Mouse (Mus musculus) lung, embryonic 16.5 days (tissue): ENCODE results near the gene Btnl2. TPM values are rescaled to one million over a fixed set of nuclear protein-coding genes. Genes with fewer than 3 reads are reported as not detected.

ENCODE experiments used
- ATAC-seq: fragments of 200-750 bp; cut with Nextera tagmentation; 2 replicates; pipeline ENCODE4 v1.8.0; 2017; ENCODE audit warnings: low read depth, mild to moderate bottlenecking, moderate library complexity
- H3K27ac ChIP-seq: fragments of 300-500 bp; sonication (generic); 2 replicates; pipeline ENCODE4 v1.5.1; 2014; ENCODE audit warnings: mild to moderate bottlenecking, control low read depth, low read length
- H3K27me3 ChIP-seq: fragments of 300-500 bp; sonication (generic); 2 replicates; pipeline ENCODE4 v1.6.1; 2014; ENCODE audit warnings: low read depth, low read length, mixed read lengths; ENCODE audit not compliant: control insufficient read depth, insufficient read depth
- H3K36me3 ChIP-seq: fragments of 300-500 bp; sonication (generic); 2 replicates; pipeline ENCODE4 v1.6.1; 2014; ENCODE audit warnings: low read length; ENCODE audit not compliant: control insufficient read depth, insufficient read depth
- H3K4me1 ChIP-seq: fragments of 300-500 bp; sonication (generic); replicated peaks from 2 replicates; pipeline ENCODE4 v1.6.1; 2014; ENCODE audit warnings: low read length, mixed read lengths; ENCODE audit not compliant: control insufficient read depth, insufficient read depth
- H3K4me2 ChIP-seq: fragments of 300-500 bp; sonication (generic); 2 replicates; pipeline ENCODE4 v1.6.1; 2014; ENCODE audit warnings: low read depth, low read length, control low read depth
- H3K4me3 ChIP-seq: fragments of 300-500 bp; sonication (generic); 2 replicates; pipeline ENCODE4 v1.5.1; 2014; ENCODE audit warnings: mild to moderate bottlenecking, low read length, control low read depth
- H3K9ac ChIP-seq: fragments of 300-500 bp; sonication (generic); 2 replicates; pipeline ENCODE4 v1.6.1; 2014; ENCODE audit warnings: low read length, control low read depth
- H3K9me3 ChIP-seq: fragments of 300-500 bp; sonication (generic); 2 replicates; pipeline ENCODE4 v1.6.1; 2016; ENCODE audit warnings: low read length; ENCODE audit not compliant: control insufficient read depth
- WGBS: fragments of 180-500 bp; shearing (Covaris S2); extraction: QIAGEN DNeasy Blood & Tissue Kit; methylation state at CpG from one replicate; pipeline ENCODE4 v1.1.7; 2014; 5-methylcytosine and 5-hydroxymethylcytosine counted together
- polyA plus RNA-seq: library from polyadenylated mRNA; unstranded; fragments of >200 nt; fragmentation: Nextera tagmentation; extraction: Ambion mirVana; gene quantifications from 2 replicates; pipeline ENCODE4 v1.2.1, GENCODE M21; 2015

Btnl2 gene
- polyA plus RNA-seq, 1 experiment from 2014 or later = 0.09 TPM

GRCm38 (mm10) chr17:34365031-34365430 is 10.4 kb downstream of the Btnl2 start:
- no peak for ATAC-seq
- WGBS = 69% methylated on average over 10 of the region's 10 CpGs

GRCm38 (mm10) chr17:34370563-34370962 is 15.9 kb downstream of the Btnl2 start:
- no peak overlapping the region for H3K4me3 ChIP-seq
- WGBS = 58% methylated on average over 4 of the region's 4 CpGs
- no peak overlapping the region for H3K9ac ChIP-seq
- H3K27me3 ChIP-seq = no peaks in the 10 kb centered on the region
- ATAC-seq = no peak
- H3K4me2 ChIP-seq = no peak overlapping the region
- no peaks in the 10 kb centered on the region for H3K4me1 ChIP-seq
- H3K36me3 ChIP-seq = no peaks in the 10 kb centered on the region
- H3K9me3 ChIP-seq = no peaks in the 10 kb centered on the region
- no peak overlapping the region for H3K27ac ChIP-seq

More at GRCm38 (mm10) chr17:34365031-34365430, 10.4 kb downstream of the Btnl2 start:
- Histone ChIP-seq H3K4me2 (no peak overlapping the region), H3K27me3 (no peaks in the 10 kb centered on the region), H3K36me3 (no peaks in the 10 kb centered on the region), H3K9me3 (no peaks in the 10 kb centered on the region), H3K27ac (no peak overlapping the region), H3K9ac (no peak overlapping the region), H3K4me1 (no peaks in the 10 kb centered on the region), H3K4me3 (no peak overlapping the region)

GRCm38 (mm10) chr17:34373055-34373709 is 18.6 kb downstream of the Btnl2 start:
- Histone ChIP-seq H3K27me3 (no peaks in the 10 kb centered on the region), H3K36me3 (no peaks in the 10 kb centered on the region), H3K4me1 (no peaks in the 10 kb centered on the region), H3K4me2 (no peak overlapping the region), H3K4me3 (no peak overlapping the region), H3K9me3 (no peaks in the 10 kb centered on the region), H3K27ac (no peak overlapping the region), H3K9ac (no peak overlapping the region)
- 62% methylated on average over 6 of the region's 6 CpGs for WGBS
- ATAC-seq = no peak

DNA sequence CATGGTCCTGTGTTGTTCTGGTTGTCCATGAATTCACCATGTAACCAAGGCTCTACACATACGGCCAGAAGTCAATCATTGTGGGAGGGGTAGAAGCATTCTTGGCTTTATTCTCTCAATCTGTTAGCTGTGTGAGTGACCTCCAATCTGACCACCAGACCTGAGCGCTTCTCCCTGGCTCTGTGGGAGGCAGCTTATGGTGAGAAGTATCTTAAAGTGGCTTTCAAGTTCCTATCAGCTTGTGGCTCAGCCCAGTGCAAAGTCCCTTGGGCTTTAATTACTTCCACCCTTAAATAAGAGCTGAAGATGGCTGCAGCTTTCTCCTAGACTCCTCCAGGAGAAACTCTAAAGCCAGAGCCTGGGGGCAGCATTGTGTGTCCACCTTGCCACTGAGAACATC is 22.2 kb downstream of the Btnl2 start, which contains the start of gene Btnl1:
Gene Btnl1, plus strand, starts transcription at position 286 of the 400 bp plus-strand sequence.
- no peak within 1 kb of the TSS for H3K4me3 ChIP-seq
- no peaks in the 10 kb centered on the region for H3K27me3 ChIP-seq
- ATAC-seq = no peak
- 67% methylated on average over 2 of the region's 2 CpGs for WGBS
- no peak within 1 kb of the TSS for H3K9ac ChIP-seq
- no peaks in the 10 kb centered on the region for H3K4me1 ChIP-seq
- no peaks in the 10 kb centered on the region for H3K9me3 ChIP-seq
- H3K4me2 ChIP-seq = no peak within 1 kb of the TSS
- H3K27ac ChIP-seq = no peak within 1 kb of the TSS
- H3K36me3 ChIP-seq = no peaks in the 10 kb centered on the region

DNA sequence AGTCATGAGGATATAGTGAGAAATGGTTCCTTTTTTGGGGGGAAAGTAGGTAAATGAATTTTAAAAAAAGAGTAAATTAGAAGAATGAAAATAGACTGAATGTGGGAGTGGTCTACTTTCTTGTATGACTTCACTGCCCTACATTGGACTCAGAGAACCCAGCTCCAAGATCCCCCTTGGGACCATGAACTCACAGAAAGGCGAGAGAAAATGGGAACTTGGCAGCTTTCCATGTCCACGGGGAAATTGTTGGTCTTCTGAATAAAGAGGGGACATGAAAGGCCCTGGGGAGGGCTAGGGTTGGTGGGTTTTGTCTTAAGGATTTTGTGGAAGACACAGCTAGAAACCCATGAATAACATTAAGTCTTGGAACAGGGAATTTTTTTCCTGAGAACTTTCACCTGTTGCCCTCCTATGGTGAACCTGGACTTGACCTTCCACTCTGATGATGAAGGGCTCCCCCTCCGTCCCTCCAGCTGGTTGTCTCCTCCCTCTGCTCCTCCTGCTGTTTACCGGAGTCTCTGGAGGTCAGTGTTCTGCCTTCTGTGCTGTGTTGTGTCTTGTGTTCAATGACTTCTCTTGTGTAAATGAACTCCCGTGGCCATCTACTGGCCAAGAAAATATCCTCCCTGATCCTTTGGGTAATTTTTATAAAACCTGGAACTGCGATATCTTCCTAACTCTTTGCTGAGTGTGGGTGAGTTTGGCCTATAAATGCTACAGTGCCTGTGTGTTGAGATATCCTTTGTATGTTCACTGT is 23.0 kb downstream of the Btnl2 start:
- H3K9ac ChIP-seq = no peak overlapping the region
- no peaks in the 10 kb centered on the region for H3K36me3 ChIP-seq
- no peaks in the 10 kb centered on the region for H3K9me3 ChIP-seq
- no peak overlapping the region for H3K4me2 ChIP-seq
- no peak for ATAC-seq
- 47% methylated on average over 6 of the region's 6 CpGs for WGBS
- no peak overlapping the region for H3K27ac ChIP-seq
- no peaks in the 10 kb centered on the region for H3K4me1 ChIP-seq
- H3K27me3 ChIP-seq = no peaks in the 10 kb centered on the region
- H3K4me3 ChIP-seq = no peak overlapping the region

DNA sequence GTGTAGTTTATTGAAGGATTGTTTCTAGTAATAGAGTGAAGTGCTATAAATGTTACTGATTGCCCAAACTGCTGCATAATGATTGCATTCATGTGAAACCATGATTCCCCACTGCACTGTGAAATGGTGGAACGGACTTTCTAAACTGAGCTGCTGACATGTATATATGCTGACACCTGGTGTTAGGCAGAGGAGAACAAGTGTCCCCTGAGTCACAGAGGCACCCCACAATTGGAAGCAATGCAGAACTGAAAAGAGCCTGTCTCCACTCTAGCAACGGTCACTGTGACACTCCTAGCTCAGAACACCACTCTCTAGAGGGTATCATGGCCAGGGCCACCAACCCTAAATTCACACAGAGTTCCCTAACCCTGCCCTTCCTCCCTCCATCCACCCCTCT is 24.1 kb downstream of the Btnl2 start:
- no peak overlapping the region for H3K9ac ChIP-seq
- H3K4me2 ChIP-seq = no peak overlapping the region
- H3K27ac ChIP-seq = no peak overlapping the region
- no peaks in the 10 kb centered on the region for H3K36me3 ChIP-seq
- no peaks in the 10 kb centered on the region for H3K9me3 ChIP-seq
- H3K4me1 ChIP-seq = no peaks in the 10 kb centered on the region
- H3K4me3 ChIP-seq = no peak overlapping the region
- H3K27me3 ChIP-seq = no peaks in the 10 kb centered on the region
- WGBS = 67% methylated on average over 2 of the region's 2 CpGs
- no peak for ATAC-seq

DNA sequence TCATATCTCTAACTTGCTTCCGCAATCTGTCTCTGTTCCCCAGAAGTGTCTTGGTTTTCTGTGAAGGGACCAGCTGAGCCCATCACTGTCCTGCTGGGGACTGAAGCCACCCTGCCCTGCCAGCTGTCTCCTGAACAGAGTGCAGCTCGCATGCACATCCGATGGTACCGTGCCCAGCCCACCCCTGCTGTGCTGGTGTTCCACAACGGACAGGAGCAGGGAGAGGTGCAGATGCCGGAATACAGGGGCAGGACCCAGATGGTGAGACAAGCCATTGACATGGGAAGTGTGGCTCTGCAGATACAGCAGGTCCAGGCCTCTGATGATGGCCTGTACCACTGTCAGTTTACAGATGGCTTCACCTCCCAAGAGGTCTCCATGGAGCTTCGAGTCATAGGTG is 24.8 kb downstream of the Btnl2 start:
- Histone ChIP-seq H3K9ac (no peak overlapping the region), H3K4me2 (no peak overlapping the region), H3K27me3 (no peaks in the 10 kb centered on the region), H3K4me3 (no peak overlapping the region), H3K4me1 (no peaks in the 10 kb centered on the region), H3K36me3 (no peaks in the 10 kb centered on the region), H3K27ac (no peak overlapping the region), H3K9me3 (no peaks in the 10 kb centered on the region)
- 77% methylated on average over 7 of the region's 7 CpGs for WGBS
- no peak for ATAC-seq

GRCm38 (mm10) chr17:34381876-34382275 is 27.3 kb downstream of the Btnl2 start:
- 66% methylated on average over 11 of the region's 11 CpGs for WGBS
- Histone ChIP-seq H3K4me1 (no peaks in the 10 kb centered on the region), H3K4me2 (no peak overlapping the region), H3K9me3 (no peaks in the 10 kb centered on the region), H3K36me3 (no peaks in the 10 kb centered on the region), H3K4me3 (no peak overlapping the region), H3K27me3 (no peaks in the 10 kb centered on the region), H3K27ac (no peak overlapping the region), H3K9ac (no peak overlapping the region)
- no peak for ATAC-seq

DNA sequence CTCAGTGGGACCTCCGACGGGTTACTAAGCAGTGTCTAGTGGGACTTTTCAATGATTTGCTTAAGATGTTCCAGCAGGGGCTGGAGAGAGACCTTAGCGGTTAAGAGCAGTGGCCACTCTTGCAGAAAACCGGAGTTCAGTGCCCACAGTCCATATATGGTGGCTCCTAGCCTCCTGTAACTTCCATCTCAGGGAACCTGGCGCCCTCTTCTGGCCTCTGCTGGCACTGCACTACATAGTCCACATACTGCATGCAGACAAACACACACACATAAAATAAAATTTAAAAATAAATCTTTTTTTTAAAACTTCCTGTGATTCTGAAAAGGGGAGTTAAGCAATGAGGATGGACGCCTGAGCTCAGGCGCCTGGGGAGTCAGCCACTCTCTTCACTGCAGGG is 28.6 kb downstream of the Btnl2 start:
- H3K9ac ChIP-seq = no peak overlapping the region
- H3K27me3 ChIP-seq = no peaks in the 10 kb centered on the region
- no peaks in the 10 kb centered on the region for H3K9me3 ChIP-seq
- no peak overlapping the region for H3K4me2 ChIP-seq
- H3K4me3 ChIP-seq = no peak overlapping the region
- no peak for ATAC-seq
- WGBS = 65% methylated on average over 7 of the region's 7 CpGs
- H3K27ac ChIP-seq = no peak overlapping the region
- no peaks in the 10 kb centered on the region for H3K4me1 ChIP-seq
- H3K36me3 ChIP-seq = no peaks in the 10 kb centered on the region
